Mouse (Mus musculus) lung, embryonic 14.5 days (tissue): ENCODE results near the gene Mmp24. TPM values are rescaled to one million over a fixed set of nuclear protein-coding genes. Genes with fewer than 3 reads are reported as not detected.
A peak's percentile ranks its signal among the peaks of the same experiment; 100 is the strongest.

Experiments used
- ATAC-seq: fragments of 200-750 bp; cut with Nextera tagmentation; 2 replicates; pipeline ENCODE4 v1.8.0; 2017; ENCODE audit warnings: mild to moderate bottlenecking, moderate TSS enrichment, moderate library complexity; ENCODE audit not compliant: insufficient read depth
- DNase-seq: peaks from one replicate; pipeline ENCODE4 v3.0.0-alpha.2; 2015
- H3K27ac ChIP-seq: fragments of 300-500 bp; sonication (generic); 2 replicates; pipeline ENCODE4 v1.5.1; 2014; ENCODE audit warnings: low read depth, mild to moderate bottlenecking, moderate library complexity
- H3K27me3 ChIP-seq: fragments of 300-500 bp; sonication (generic); 2 replicates; pipeline ENCODE4 v1.6.1; 2014; ENCODE audit warnings: low read length, control low read depth; ENCODE audit not compliant: insufficient read depth
- H3K36me3 ChIP-seq: fragments of 300-500 bp; sonication (generic); 2 replicates; pipeline ENCODE4 v1.6.1; 2014; ENCODE audit warnings: control low read depth; ENCODE audit not compliant: insufficient read depth
- H3K4me1 ChIP-seq: fragments of 300-500 bp; sonication (generic); 2 replicates; pipeline ENCODE4 v1.6.1; 2014; ENCODE audit warnings: antibody characterized with exemption, control low read depth; ENCODE audit not compliant: insufficient read depth
- H3K4me2 ChIP-seq: fragments of 300-500 bp; sonication (generic); 2 replicates; pipeline ENCODE4 v1.6.1; 2014; ENCODE audit warnings: mild to moderate bottlenecking
- H3K4me3 ChIP-seq: fragments of 300-500 bp; sonication (generic); 2 replicates; pipeline ENCODE4 v1.5.1; 2014; ENCODE audit warnings: low read depth, low read length
- H3K9ac ChIP-seq: fragments of 300-500 bp; sonication (generic); 2 replicates; pipeline ENCODE4 v1.6.1; 2014
- H3K9me3 ChIP-seq: fragments of 300-500 bp; sonication (generic); 2 replicates; pipeline ENCODE4 v1.6.1; 2016; ENCODE audit warnings: low read depth, low read length, control low read depth
- CTCF ChIP-seq: IDR thresholded peaks from 2 replicates; pipeline ENCODE4 v1.5.1; 2016; ENCODE audit warnings: antibody characterized with exemption, low read depth
- WGBS: fragments of 180-500 bp; shearing (Covaris S2); extraction: QIAGEN DNeasy Blood & Tissue Kit; methylation state at CpG from one replicate; pipeline ENCODE4 v1.1.7; 2014; 5-methylcytosine and 5-hydroxymethylcytosine counted together
- polyA plus RNA-seq: library from polyadenylated mRNA; unstranded; fragments of >200 nt; fragmentation: Nextera tagmentation; extraction: Ambion mirVana; gene quantifications from 2 replicates; pipeline ENCODE4 v1.2.1, GENCODE M21; 2014

Mmp24 gene
- polyA plus RNA-seq, 1 experiment from 2014 or later: not detected

DNA sequence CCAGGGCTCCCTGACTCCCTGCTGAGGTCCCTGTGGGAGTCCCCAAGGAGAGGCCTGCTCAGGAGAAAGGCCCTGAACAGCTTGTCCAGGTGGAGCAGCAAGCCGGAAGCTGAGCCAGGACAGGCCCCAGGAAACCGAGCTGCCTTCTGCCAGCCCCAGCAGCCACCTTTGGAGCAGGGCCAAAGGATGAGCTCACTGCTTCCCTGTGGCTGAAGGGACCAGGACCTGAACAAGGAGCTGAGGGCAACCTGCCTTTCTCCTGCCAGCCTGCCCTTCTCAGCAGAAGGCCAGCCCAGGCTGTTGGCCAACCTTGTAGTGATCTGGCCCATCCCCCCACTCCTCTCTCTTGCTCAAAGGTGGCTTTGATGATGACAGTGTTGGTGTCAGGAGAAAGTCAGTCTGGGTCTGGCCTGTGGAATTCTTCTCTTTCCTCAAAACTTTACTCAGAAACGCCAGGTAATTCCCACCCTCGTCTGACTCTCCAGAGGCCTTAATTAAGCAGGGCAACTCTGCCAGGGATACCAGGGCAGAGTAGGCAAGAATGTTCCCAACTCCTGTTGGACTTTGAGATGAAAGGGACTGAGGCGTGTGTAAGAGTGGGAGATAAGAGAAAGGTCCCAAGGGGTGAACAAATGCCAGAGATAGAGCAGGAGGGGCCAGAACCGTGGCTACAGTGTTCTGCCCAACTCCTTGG, 30.2 kb downstream of the Mmp24 start:
- Histone ChIP-seq H3K4me2 (no peak overlapping the region), H3K4me1 (no peaks in the 10 kb centered on the region), H3K9me3 (no peaks in the 10 kb centered on the region), H3K4me3 (no peak overlapping the region), H3K27ac (no peak overlapping the region), H3K27me3 (no peaks in the 10 kb centered on the region), H3K36me3 (no peaks in the 10 kb centered on the region), H3K9ac (no peak overlapping the region)
- DNase-seq: peak; percentile 26
- TF ChIP-seq CTCF: no peak
- no peak for ATAC-seq
- WGBS: 32% methylated on average over 6 of the region's 6 CpGs

- H3K4me2 ChIP-seq: no peak overlapping the region
- no peak overlapping the region for H3K9ac ChIP-seq
- H3K36me3 ChIP-seq: no peaks in the 10 kb centered on the region
- no peak overlapping the region for H3K4me3 ChIP-seq
- H3K4me1 ChIP-seq: no peaks in the 10 kb centered on the region
- no peak for TF ChIP-seq CTCF
- WGBS: 69% methylated on average over 6 of the region's 6 CpGs
- H3K9me3 ChIP-seq: no peaks in the 10 kb centered on the region
- ATAC-seq (no peak), DNase-seq (no peak)
- no peak overlapping the region for H3K27ac ChIP-seq
- H3K27me3 ChIP-seq: no peaks in the 10 kb centered on the region
Observed at GRCm38 (mm10) chr2:155805925-155806255, 30.7 kb downstream of the Mmp24 start.

DNA sequence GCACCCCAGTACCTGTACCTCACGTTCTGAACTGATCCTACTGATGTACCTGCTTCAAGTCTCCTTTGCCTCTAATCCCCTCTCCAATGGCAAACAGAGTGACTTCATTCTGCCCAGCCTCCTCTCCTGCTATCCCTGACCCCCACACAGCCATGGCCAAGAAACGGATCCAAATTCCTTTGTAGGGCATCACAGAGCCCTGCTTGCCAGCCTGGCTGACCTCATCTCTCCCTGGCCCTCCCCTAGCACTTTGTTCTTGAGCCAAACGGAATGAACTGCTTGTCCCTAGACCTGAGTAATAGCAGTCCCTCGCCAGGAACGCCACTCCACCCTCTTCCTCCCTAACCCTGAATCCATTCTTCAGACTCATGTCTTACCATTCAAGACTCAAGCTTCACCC, 31.4 kb downstream of the Mmp24 start:
- H3K27me3 ChIP-seq: no peaks in the 10 kb centered on the region

GRCm38 (mm10) chr2:155807408-155807807, 32.3 kb downstream of the Mmp24 start:
- Histone ChIP-seq H3K27ac (no peak overlapping the region), H3K9me3 (no peaks in the 10 kb centered on the region), H3K4me3 (no peak overlapping the region), H3K36me3 (no peaks in the 10 kb centered on the region), H3K9ac (no peak overlapping the region), H3K4me1 (no peaks in the 10 kb centered on the region), H3K4me2 (no peak overlapping the region), H3K27me3 (no peaks in the 10 kb centered on the region)
- ATAC-seq: no peak
- WGBS: 34% methylated on average over 4 of the region's 4 CpGs
- no peak for DNase-seq
- no peak for TF ChIP-seq CTCF

More for the DNA sequence above, 31.4 kb downstream of the Mmp24 start:
- Histone ChIP-seq H3K4me2 (no peak overlapping the region), H3K4me3 (no peak overlapping the region), H3K4me1 (no peaks in the 10 kb centered on the region), H3K9ac (no peak overlapping the region), H3K27ac (no peak overlapping the region), H3K9me3 (no peaks in the 10 kb centered on the region), H3K36me3 (no peaks in the 10 kb centered on the region)
- 61% methylated on average over 5 of the region's 5 CpGs for WGBS
- no peak for TF ChIP-seq CTCF
- DNase-seq (no peak), ATAC-seq (no peak)

GRCm38 (mm10) chr2:155809620-155810019, 34.5 kb downstream of the Mmp24 start:
- H3K27me3 ChIP-seq: no peaks in the 10 kb centered on the region
- TF ChIP-seq CTCF: no peak
- H3K9ac ChIP-seq: no peak overlapping the region
- no peaks in the 10 kb centered on the region for H3K9me3 ChIP-seq
- H3K4me2 ChIP-seq: no peak overlapping the region
- H3K27ac ChIP-seq: no peak overlapping the region
- DNase-seq (no peak), ATAC-seq (no peak)
- 82% methylated on average over 4 of the region's 4 CpGs for WGBS
- H3K4me1 ChIP-seq: no peaks in the 10 kb centered on the region
- H3K36me3 ChIP-seq: no peaks in the 10 kb centered on the region
- no peak overlapping the region for H3K4me3 ChIP-seq

GRCm38 (mm10) chr2:155811821-155812396, 36.8 kb downstream of the Mmp24 start:
- H3K4me2 ChIP-seq: no peak overlapping the region
- 34% methylated on average over 16 of the region's 16 CpGs for WGBS
- H3K27ac ChIP-seq: no peak overlapping the region
- ATAC-seq (no peak), DNase-seq (peak; percentile 84)
- H3K9ac ChIP-seq: no peak overlapping the region
- H3K4me1 ChIP-seq: no peaks in the 10 kb centered on the region
- peak; percentile 90 for TF ChIP-seq CTCF
- H3K27me3 ChIP-seq: no peaks in the 10 kb centered on the region
- no peaks in the 10 kb centered on the region for H3K9me3 ChIP-seq
- H3K4me3 ChIP-seq: no peak overlapping the region
- no peaks in the 10 kb centered on the region for H3K36me3 ChIP-seq

- no peak for TF ChIP-seq CTCF
- Histone ChIP-seq H3K9ac (no peak overlapping the region), H3K4me2 (no peak overlapping the region), H3K4me3 (no peak overlapping the region), H3K27me3 (no peaks in the 10 kb centered on the region), H3K4me1 (no peaks in the 10 kb centered on the region), H3K27ac (no peak overlapping the region), H3K9me3 (no peaks in the 10 kb centered on the region), H3K36me3 (no peaks in the 10 kb centered on the region)
- ATAC-seq (no peak), DNase-seq (no peak)
- 53% methylated on average over 4 of the region's 4 CpGs for WGBS
Observed at GRCm38 (mm10) chr2:155812637-155813036, 37.5 kb downstream of the Mmp24 start.

GRCm38 (mm10) chr2:155814829-155815228, 39.7 kb downstream of the Mmp24 start:
- no peak overlapping the region for H3K27ac ChIP-seq
- no peak overlapping the region for H3K4me2 ChIP-seq
- no peak for ATAC-seq
- no peaks in the 10 kb centered on the region for H3K27me3 ChIP-seq
- H3K4me3 ChIP-seq: no peak overlapping the region
- H3K9me3 ChIP-seq: no peaks in the 10 kb centered on the region
- no peak for TF ChIP-seq CTCF
- WGBS: 25% methylated on average over 5 of the region's 5 CpGs
- no peak for DNase-seq
- H3K9ac ChIP-seq: no peak overlapping the region
- H3K4me1 ChIP-seq: no peaks in the 10 kb centered on the region
- H3K36me3 ChIP-seq: peaks cover 6% of the 10 kb centered on the region; the same call in 1 of the 2 replicates
